Mouse (Mus musculus) 3T3-L1 (cell line): ENCODE results near the gene Ssr1.

ENCODE experiments used
- DNase-seq: peaks from one replicate; pipeline ENCODE4 v3.0.0-alpha.2; 2015; ENCODE audit warnings: low read depth, low spot score

Gene Ssr1

GRCm38 (mm10) chr13:37993704-37994404 lies at the start of gene Ssr1:
TSS of gene Ssr1 (minus strand) at chr13:37994217.
- peak; percentile 85 for DNase-seq

GRCm38 (mm10) chr13:38037811-38038210 lies 43.8 kb upstream of the Ssr1 start:
- peak; percentile 75 for DNase-seq

GRCm38 (mm10) chr13:38037044-38037687 lies 43.1 kb upstream of the Ssr1 start, which contains the start of gene Cage1:
TSS of gene Cage1 (minus strand) at chr13:38037069.
- peak; percentile 98 for DNase-seq

GRCm38 (mm10) chr13:38036343-38037043 lies 42.5 kb upstream of the Ssr1 start, which contains the start of gene Riok1:
TSS of gene Riok1 (plus strand) at chr13:38036995.
- peak; percentile 15 for DNase-seq

GRCm38 (mm10) chr13:38028407-38028806 lies 34.4 kb upstream of the Ssr1 start:
- no peak for DNase-seq

- no peak for DNase-seq
These were observed 33.7 kb upstream of the Ssr1 start for GRCm38 (mm10) chr13:38027618-38028248.

- DNase-seq: no peak
These were observed 31.9 kb upstream of the Ssr1 start for GRCm38 (mm10) chr13:38025874-38026273.

GRCm38 (mm10) chr13:38018791-38019190 lies 24.8 kb upstream of the Ssr1 start:
- DNase-seq: no peak

GRCm38 (mm10) chr13:38015591-38015990 lies 21.6 kb upstream of the Ssr1 start:
- DNase-seq: no peak

GRCm38 (mm10) chr13:38012436-38012835 lies 18.4 kb upstream of the Ssr1 start:
- DNase-seq: peak; percentile 73

GRCm38 (mm10) chr13:38010444-38010910 lies 16.5 kb upstream of the Ssr1 start:
- DNase-seq: no peak

- peak; percentile 15 for DNase-seq
These were observed 15.8 kb upstream of the Ssr1 start for GRCm38 (mm10) chr13:38009721-38010408.

GRCm38 (mm10) chr13:38007972-38008371 lies 14.0 kb upstream of the Ssr1 start:
- no peak for DNase-seq

- no peak for DNase-seq
These were observed 8.4 kb upstream of the Ssr1 start for GRCm38 (mm10) chr13:38002461-38002860.

- no peak for DNase-seq
These were observed 5.7 kb upstream of the Ssr1 start for GRCm38 (mm10) chr13:37999713-38000112.

- no peak for DNase-seq
These were observed 360 bp upstream of the Ssr1 start for GRCm38 (mm10) chr13:37994405-37994749.

GRCm38 (mm10) chr13:37993376-37993703 lies 677 bp downstream of the Ssr1 start:
- peak; percentile 32 for DNase-seq

- peak; percentile 41 for DNase-seq
These were observed 1.2 kb downstream of the Ssr1 start for GRCm38 (mm10) chr13:37992638-37993371.

GRCm38 (mm10) chr13:37989701-37990100 lies 4.3 kb downstream of the Ssr1 start:
- no peak for DNase-seq

GRCm38 (mm10) chr13:37986166-37986565 lies 7.9 kb downstream of the Ssr1 start:
- DNase-seq: no peak

- no peak for DNase-seq
These were observed 13.0 kb downstream of the Ssr1 start for GRCm38 (mm10) chr13:37981063-37981462.
